Mouse (Mus musculus) erythroblast, embryonic 14.5 days (primary cell): ENCODE measurements around the gene Vmn2r40. TPM values are rescaled to one million over a fixed set of nuclear protein-coding genes. Genes with fewer than 3 reads are reported as not detected.
"Not testable (repeated sequence)": the region's sequence is repeated elsewhere in the genome, so short reads cannot be mapped to it uniquely, and the experiment has no call there.

Experiments
- H3K27me3 ChIP-seq: 2 replicates; pipeline ENCODE4 v1.6.1; 2012; ENCODE audit warnings: inconsistent platforms; ENCODE audit not compliant: control insufficient read depth
- H3K36me3 ChIP-seq: 2 replicates; pipeline ENCODE4 v1.6.1; 2012; ENCODE audit warnings: mild to moderate bottlenecking, inconsistent platforms; ENCODE audit not compliant: control insufficient read depth
- H3K4me1 ChIP-seq: 2 replicates; pipeline ENCODE4 v1.6.1; 2012; ENCODE audit warnings: inconsistent platforms; ENCODE audit not compliant: control insufficient read depth
- H3K4me3 ChIP-seq: replicated peaks from 2 replicates; pipeline ENCODE3; 2012; ENCODE audit warnings: moderate library complexity, mild to moderate bottlenecking, inconsistent platforms
- H3K9me3 ChIP-seq: 2 replicates; pipeline ENCODE4 v1.6.1; 2012; ENCODE audit warnings: low read length, inconsistent platforms, mixed read lengths; ENCODE audit not compliant: control insufficient read depth
- polyA plus RNA-seq: library from polyadenylated mRNA; stranded (reverse); fragments of >175 nt; gene quantifications from 2 replicates; pipeline ENCODE4 v1.2.3, GENCODE M21; 2012

Gene Vmn2r40
- polyA plus RNA-seq: not detected in 2 replicates

DNA sequence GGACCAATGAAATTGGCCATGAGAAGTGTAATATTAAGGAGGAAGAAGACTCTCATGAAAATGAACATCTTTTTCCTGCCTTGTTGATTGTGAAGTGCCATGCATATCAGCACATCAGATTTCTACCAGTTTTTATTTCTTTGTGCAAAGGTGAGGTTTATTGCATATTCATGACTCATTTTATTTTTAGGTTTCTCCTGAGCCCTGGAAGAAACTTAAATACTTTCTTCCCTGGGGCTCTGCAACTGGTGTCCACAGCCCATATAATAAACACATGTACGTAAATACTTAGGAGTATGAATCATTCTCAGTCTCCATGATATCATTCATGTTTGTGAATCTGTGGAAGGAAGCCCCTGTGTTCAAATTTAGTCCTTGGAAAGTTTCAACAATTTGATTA lies at the start of gene Vmn2r40:
Gene Vmn2r40 (minus strand): TSS at position 101 of the 400 bp plus-strand sequence.
- H3K27me3 ChIP-seq, H3K9me3 ChIP-seq, H3K4me3 ChIP-seq, H3K4me1 ChIP-seq, H3K36me3 ChIP-seq: not testable (repeated sequence)

Other genes starting within 250 kb of the Vmn2r40 start
- gene Vmn2r39, start 99.4 kb upstream of the Vmn2r40 start, polyA plus RNA-seq: not detected in 2 replicates
- gene Vmn2r38, start 166.4 kb upstream of the Vmn2r40 start, polyA plus RNA-seq: 0.02 TPM in 1 of 2 replicates, not detected in the other